Mouse (Mus musculus) regulatory T cell (primary cell): Measurements from ENCODE around the gene Fxr1.
"Not testable (repeated sequence)": the region's sequence is repeated elsewhere in the genome, so short reads cannot be mapped to it uniquely, and the experiment has no call there.

Experiments used
- in situ Hi-C: fragments of 300-600 bp; cut with MboI, MseI; formaldehyde crosslinking; loops from one replicate; pipeline ENCODE4 v1.15.1; 2025; ENCODE audit warnings: high pct_unique_total_duplicates

Fxr1 gene

GRCm38 (mm10) chr3:34019540-34020381 is at the start of gene Fxr1:
TSS of gene Fxr1 (plus strand) at chr3:34019943.
- in situ Hi-C loops: loop anchor here (5.0 to 10.0 kb wide), 3 partner anchors 62 to 215 kb away; partner anchors contain the start of gene Dnajc19

GRCm38 (mm10) chr3:33979395-33979794 is 40.3 kb upstream of the Fxr1 start:
- in situ Hi-C loops: no loop called here

- in situ Hi-C loops: no loop called here
Observed at GRCm38 (mm10) chr3:33982746-33983145, 37.0 kb upstream of the Fxr1 start.

GRCm38 (mm10) chr3:33989302-33989701 is 30.4 kb upstream of the Fxr1 start:
- in situ Hi-C loops: no loop called here

- in situ Hi-C loops: no loop called here
Observed at GRCm38 (mm10) chr3:33990451-33990850, 29.3 kb upstream of the Fxr1 start.

GRCm38 (mm10) chr3:33990921-33991320 is 28.8 kb upstream of the Fxr1 start:
- in situ Hi-C loops: no loop called here

- in situ Hi-C loops: no loop called here
Observed at GRCm38 (mm10) chr3:33993421-33994126, 26.2 kb upstream of the Fxr1 start.

- in situ Hi-C loops: no loop called here
Observed at GRCm38 (mm10) chr3:33994127-33994488, 25.6 kb upstream of the Fxr1 start.

- in situ Hi-C loops: not testable (repeated sequence)
Observed at GRCm38 (mm10) chr3:34001691-34002090, 18.1 kb upstream of the Fxr1 start.

GRCm38 (mm10) chr3:34003860-34004259 is 15.9 kb upstream of the Fxr1 start:
- in situ Hi-C loops: no loop called here

GRCm38 (mm10) chr3:34006301-34006700 is 13.4 kb upstream of the Fxr1 start:
- in situ Hi-C loops: no loop called here

GRCm38 (mm10) chr3:34006824-34007223 is 12.9 kb upstream of the Fxr1 start:
- in situ Hi-C loops: no loop called here

- in situ Hi-C loops: no loop called here
Observed at GRCm38 (mm10) chr3:34007611-34008010, 12.1 kb upstream of the Fxr1 start.

GRCm38 (mm10) chr3:34008191-34008590 is 11.6 kb upstream of the Fxr1 start:
- in situ Hi-C loops: no loop called here

- in situ Hi-C loops: no loop called here
Observed at GRCm38 (mm10) chr3:34020382-34021258, 877 bp downstream of the Fxr1 start.

GRCm38 (mm10) chr3:34021259-34021828 is 1.6 kb downstream of the Fxr1 start:
- in situ Hi-C loops: no loop called here

GRCm38 (mm10) chr3:34028935-34029334 is 9.2 kb downstream of the Fxr1 start:
- in situ Hi-C loops: no loop called here

- in situ Hi-C loops: no loop called here
Observed at GRCm38 (mm10) chr3:34030601-34031000, 10.9 kb downstream of the Fxr1 start.

GRCm38 (mm10) chr3:34033720-34034364 is 14.1 kb downstream of the Fxr1 start:
- in situ Hi-C loops: no loop called here

GRCm38 (mm10) chr3:34034803-34035202 is 15.1 kb downstream of the Fxr1 start:
- in situ Hi-C loops: no loop called here

- in situ Hi-C loops: no loop called here
Observed at GRCm38 (mm10) chr3:34035706-34036105, 16.0 kb downstream of the Fxr1 start.
